Mouse (Mus musculus) C2C12 (cell line): ENCODE results near the gene Ttc39b. TPM values are rescaled to one million over a fixed set of nuclear protein-coding genes. Genes with fewer than 3 reads are reported as not detected.
A peak's percentile ranks its signal among the peaks of the same experiment; 100 is the strongest.

ENCODE experiments used
- H3K27me3 ChIP-seq: one replicate; pipeline ENCODE4 v1.6.1; 2011; ENCODE audit not compliant: control insufficient read depth, insufficient read depth, insufficient read length
- H3K36me3 ChIP-seq: one replicate; pipeline ENCODE4 v1.6.1; 2011; ENCODE audit not compliant: control insufficient read depth, insufficient read depth
- H3K4me3 ChIP-seq: one replicate; pipeline ENCODE4 v1.5.1; 2011; ENCODE audit warnings: mild to moderate bottlenecking, control low read depth; ENCODE audit not compliant: poor library complexity, insufficient read depth, severe bottlenecking
- H3K79me2 ChIP-seq: one replicate; pipeline ENCODE4 v1.6.1; 2011; ENCODE audit not compliant: control insufficient read depth, insufficient read depth
- H3K79me3 ChIP-seq: one replicate; pipeline ENCODE4 v1.6.1; 2011; ENCODE audit warnings: low read depth, control low read depth
- H3ac ChIP-seq: one replicate; pipeline ENCODE3; 2011; ENCODE audit warnings: low read depth; ENCODE audit not compliant: control insufficient read depth, insufficient read length
- CEBPB ChIP-seq: IDR thresholded peaks from one replicate; pipeline ENCODE4 v1.6.1; 2011; ENCODE audit warnings: low read depth, mild to moderate bottlenecking, control low read depth, moderate library complexity
- CTCF ChIP-seq: IDR thresholded peaks from one replicate; pipeline ENCODE4 v1.5.1; 2011; ENCODE audit not compliant: control insufficient read depth, insufficient read depth, insufficient read length
- FOSL1 ChIP-seq: IDR thresholded peaks from one replicate; pipeline ENCODE4 v1.8.0; 2011; ENCODE audit warnings: mild to moderate bottlenecking, low read length; ENCODE audit not compliant: poor library complexity, insufficient read depth, severe bottlenecking
- MAX ChIP-seq: IDR thresholded peaks from one replicate; pipeline ENCODE4 v1.6.1; 2011; ENCODE audit warnings: mild to moderate bottlenecking, control low read depth
- MYOD1 ChIP-seq: IDR thresholded peaks from one replicate; pipeline ENCODE4 v1.6.1; 2011; ENCODE audit warnings: low read depth; ENCODE audit not compliant: control insufficient read depth, insufficient read length
- MYOG ChIP-seq: IDR thresholded peaks from one replicate; pipeline ENCODE4 v1.6.1; 2011; ENCODE audit not compliant: control insufficient read depth, insufficient read length; ENCODE audit errors: extremely low read depth
- USF1 ChIP-seq: IDR thresholded peaks from one replicate; pipeline ENCODE4 v1.6.1; 2011; ENCODE audit warnings: low read depth, mild to moderate bottlenecking, control low read depth, moderate library complexity
- polyA plus RNA-seq: library from polyadenylated mRNA; unstranded; fragments of >200 nt; fragmentation: generic; extraction: Trizol; gene quantifications from one replicate; pipeline ENCODE4 v1.2.1, GENCODE M21; 2012; ENCODE audit warnings: missing spikeins

Ttc39b gene
- polyA plus RNA-seq, 1 experiment = 23.6 TPM

DNA sequence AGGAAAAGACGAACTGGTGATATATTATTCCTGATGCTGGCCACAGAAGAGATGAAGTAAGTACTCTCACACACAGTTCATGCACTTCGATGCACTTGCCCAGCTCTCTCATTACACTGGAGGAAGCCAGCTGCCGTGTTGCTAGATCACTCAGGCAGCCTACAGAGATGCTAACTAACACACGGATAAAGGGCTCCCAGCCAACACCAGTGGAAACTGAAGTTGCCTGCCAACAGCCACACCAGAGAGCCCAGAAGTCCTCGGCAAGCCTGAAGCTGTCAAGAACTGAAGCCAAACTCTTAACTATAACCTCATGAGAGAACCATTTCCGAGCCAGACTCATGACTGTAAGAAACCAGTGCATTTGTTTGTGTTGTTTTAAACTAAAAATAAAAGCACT lies 26.7 kb upstream of the Ttc39b start:
- no peak overlapping the region for H3K4me3 ChIP-seq
- no peaks in the 10 kb centered on the region for H3K79me2 ChIP-seq
- H3ac ChIP-seq = no peak overlapping the region
- no peaks in the 10 kb centered on the region for H3K79me3 ChIP-seq
- no peaks in the 10 kb centered on the region for H3K36me3 ChIP-seq
- H3K27me3 ChIP-seq = no peaks in the 10 kb centered on the region
- TF ChIP-seq FOSL1 = no peak
- no peak for TF ChIP-seq CEBPB
- no peak for TF ChIP-seq CTCF
- TF ChIP-seq USF1 = no peak
- no peak for TF ChIP-seq MYOD1
- TF ChIP-seq MYOG = no peak
- TF ChIP-seq MAX = no peak

GRCm38 (mm10) chr4:83348970-83349369 lies 24.9 kb upstream of the Ttc39b start:
- H3K36me3 ChIP-seq = no peaks in the 10 kb centered on the region
- no peaks in the 10 kb centered on the region for H3K79me2 ChIP-seq
- no peak overlapping the region for H3K4me3 ChIP-seq
- no peaks in the 10 kb centered on the region for H3K27me3 ChIP-seq
- TF ChIP-seq CEBPB (no peak), MYOG (no peak), USF1 (no peak)
- no peaks in the 10 kb centered on the region for H3K79me3 ChIP-seq
- no peak overlapping the region for H3ac ChIP-seq

DNA sequence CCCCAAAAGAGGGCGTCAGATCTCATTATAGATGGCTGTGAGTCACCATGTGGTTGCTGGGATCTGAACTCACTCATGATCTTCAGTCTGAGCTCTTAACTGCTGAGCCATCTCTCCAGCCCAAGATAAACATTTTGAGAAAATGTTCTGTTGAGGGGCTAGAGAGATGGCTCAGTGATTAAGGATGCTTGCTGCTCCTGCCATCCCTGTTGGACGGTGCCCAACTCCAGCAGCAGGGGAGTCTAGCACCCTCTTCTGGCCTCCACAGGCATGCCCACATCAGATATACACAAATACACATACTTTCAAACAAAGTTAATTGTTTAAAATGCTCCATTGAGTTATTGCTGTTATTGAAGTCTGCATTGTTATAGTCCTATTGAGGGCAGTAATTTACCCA lies 19.8 kb upstream of the Ttc39b start:
- H3K4me3 ChIP-seq = no peak overlapping the region
- TF ChIP-seq MYOD1 (no peak), CTCF (peak; percentile 31), FOSL1 (no peak)
- H3K27me3 ChIP-seq = no peaks in the 10 kb centered on the region
- no peaks in the 10 kb centered on the region for H3K79me2 ChIP-seq
- H3ac ChIP-seq = no peak overlapping the region
- H3K79me3 ChIP-seq = no peaks in the 10 kb centered on the region
- no peaks in the 10 kb centered on the region for H3K36me3 ChIP-seq

GRCm38 (mm10) chr4:83343146-83343823 lies 19.2 kb upstream of the Ttc39b start:
- no peak overlapping the region for H3K4me3 ChIP-seq
- H3K79me2 ChIP-seq = no peaks in the 10 kb centered on the region
- TF ChIP-seq CEBPB (no peak), FOSL1 (no peak), USF1 (no peak), CTCF (no peak), MYOG (no peak), MYOD1 (no peak), MAX (no peak)
- H3K79me3 ChIP-seq = no peaks in the 10 kb centered on the region
- no peaks in the 10 kb centered on the region for H3K36me3 ChIP-seq
- H3K27me3 ChIP-seq = no peaks in the 10 kb centered on the region
- no peak overlapping the region for H3ac ChIP-seq

GRCm38 (mm10) chr4:83342268-83342970 lies 18.4 kb upstream of the Ttc39b start:
- TF ChIP-seq USF1 = no peak
- no peak for TF ChIP-seq MYOG
- TF ChIP-seq CTCF = no peak
- TF ChIP-seq MAX = no peak
- no peak for TF ChIP-seq CEBPB
- TF ChIP-seq FOSL1 = no peak
- no peak for TF ChIP-seq MYOD1
- H3ac ChIP-seq = no peak overlapping the region
- no peaks in the 10 kb centered on the region for H3K27me3 ChIP-seq
- no peak overlapping the region for H3K4me3 ChIP-seq
- H3K36me3 ChIP-seq = no peaks in the 10 kb centered on the region
- no peaks in the 10 kb centered on the region for H3K79me3 ChIP-seq
- H3K79me2 ChIP-seq = no peaks in the 10 kb centered on the region

- no peaks in the 10 kb centered on the region for H3K36me3 ChIP-seq
- TF ChIP-seq CEBPB = no peak
- TF ChIP-seq FOSL1 = no peak
- no peak for TF ChIP-seq CTCF
- no peak for TF ChIP-seq MYOG
- TF ChIP-seq USF1 = no peak
- TF ChIP-seq MAX = no peak
- no peak for TF ChIP-seq MYOD1
- H3K79me2 ChIP-seq = no peaks in the 10 kb centered on the region
- H3ac ChIP-seq = no peak overlapping the region
- H3K79me3 ChIP-seq = no peaks in the 10 kb centered on the region
- no peak overlapping the region for H3K4me3 ChIP-seq
- no peaks in the 10 kb centered on the region for H3K27me3 ChIP-seq
These were observed 15.3 kb upstream of the Ttc39b start for GRCm38 (mm10) chr4:83339393-83339792.
